Mouse (Mus musculus) intestine, embryonic 16.5 days (tissue): ENCODE data around the gene Gins2. TPM values are rescaled to one million over a fixed set of nuclear protein-coding genes. Genes with fewer than 3 reads are reported as not detected.
A peak's percentile ranks its signal among the peaks of the same experiment; 100 is the strongest.

Experiments used
- ATAC-seq: fragments of 200-750 bp; cut with Nextera tagmentation; 2 replicates; pipeline ENCODE4 v1.8.0; 2017; ENCODE audit warnings: moderate TSS enrichment, moderate library complexity
- H3K27ac ChIP-seq: fragments of 300-500 bp; sonication (generic); 2 replicates; pipeline ENCODE4 v1.5.1; 2014; ENCODE audit warnings: mild to moderate bottlenecking, low read length
- H3K27me3 ChIP-seq: fragments of 300-500 bp; sonication (generic); replicated peaks from 2 replicates; pipeline ENCODE4 v1.6.1; 2014; ENCODE audit warnings: low read length, control low read depth, mixed read lengths; ENCODE audit not compliant: control insufficient read depth, insufficient read depth
- H3K36me3 ChIP-seq: fragments of 300-500 bp; sonication (generic); 2 replicates; pipeline ENCODE4 v1.6.1; 2014; ENCODE audit warnings: low read length, control low read depth; ENCODE audit not compliant: control insufficient read depth, insufficient read depth
- H3K4me1 ChIP-seq: fragments of 300-500 bp; sonication (generic); 2 replicates; pipeline ENCODE4 v1.6.1; 2014; ENCODE audit warnings: low read length, control low read depth, mixed read lengths; ENCODE audit not compliant: control insufficient read depth, insufficient read depth
- H3K4me2 ChIP-seq: fragments of 300-500 bp; sonication (generic); 2 replicates; pipeline ENCODE4 v1.6.1; 2014; ENCODE audit warnings: low read depth, low read length, control low read depth
- H3K4me3 ChIP-seq: fragments of 300-500 bp; sonication (generic); 2 replicates; pipeline ENCODE4 v1.5.1; 2014; ENCODE audit warnings: mild to moderate bottlenecking, low read length
- H3K9ac ChIP-seq: fragments of 300-500 bp; sonication (generic); 2 replicates; pipeline ENCODE4 v1.6.1; 2014; ENCODE audit warnings: low read depth, low read length
- H3K9me3 ChIP-seq: fragments of 300-500 bp; sonication (generic); 2 replicates; pipeline ENCODE4 v1.6.1; 2016; ENCODE audit warnings: low read length, control low read depth; ENCODE audit not compliant: control insufficient read depth
- WGBS: fragments of 180-500 bp; shearing (Covaris S2); extraction: QIAGEN DNeasy Blood & Tissue Kit; methylation state at CpG from one replicate; pipeline ENCODE4 v1.1.7; 2014; 5-methylcytosine and 5-hydroxymethylcytosine counted together
- polyA plus RNA-seq: library from polyadenylated mRNA; unstranded; fragments of >200 nt; fragmentation: Nextera tagmentation; extraction: Ambion mirVana; gene quantifications from 2 replicates; pipeline ENCODE4 v1.2.1, GENCODE M21; 2015

The Gins2 gene
- polyA plus RNA-seq, 1 experiment from 2014 or later: 87.5 TPM

DNA sequence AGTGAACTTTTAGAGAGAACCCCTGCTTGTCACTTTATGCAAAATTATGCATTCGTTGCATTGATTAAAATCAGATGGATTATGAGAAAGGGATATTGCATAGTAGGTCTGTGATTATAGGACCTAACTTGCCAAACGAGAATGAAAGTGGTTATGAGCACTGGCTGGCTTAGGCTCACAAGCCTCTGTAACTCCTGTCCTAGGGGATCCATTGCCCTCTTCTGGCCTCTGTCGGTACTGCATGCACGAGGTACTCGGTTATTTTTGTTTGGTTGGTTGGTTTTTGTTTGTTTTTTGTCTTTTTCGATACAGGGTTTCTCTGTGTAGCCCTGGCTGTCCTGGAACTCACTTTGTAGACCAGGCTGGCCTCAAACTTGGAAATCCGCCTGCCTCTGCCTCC is 18.8 kb upstream of the Gins2 start:
- H3K4me1 ChIP-seq: no peaks in the 10 kb centered on the region
- H3K9me3 ChIP-seq: no peaks in the 10 kb centered on the region; the same call in 1 of the 2 replicates
- 16% methylated on average over 7 of the region's 7 CpGs for WGBS
- no peak overlapping the region for H3K4me3 ChIP-seq
- no peaks in the 10 kb centered on the region for H3K36me3 ChIP-seq
- H3K27me3 ChIP-seq: no peaks in the 10 kb centered on the region
- H3K27ac ChIP-seq: no peak overlapping the region
- no peak for ATAC-seq
- no peak overlapping the region for H3K4me2 ChIP-seq
- H3K9ac ChIP-seq: no peak overlapping the region

DNA sequence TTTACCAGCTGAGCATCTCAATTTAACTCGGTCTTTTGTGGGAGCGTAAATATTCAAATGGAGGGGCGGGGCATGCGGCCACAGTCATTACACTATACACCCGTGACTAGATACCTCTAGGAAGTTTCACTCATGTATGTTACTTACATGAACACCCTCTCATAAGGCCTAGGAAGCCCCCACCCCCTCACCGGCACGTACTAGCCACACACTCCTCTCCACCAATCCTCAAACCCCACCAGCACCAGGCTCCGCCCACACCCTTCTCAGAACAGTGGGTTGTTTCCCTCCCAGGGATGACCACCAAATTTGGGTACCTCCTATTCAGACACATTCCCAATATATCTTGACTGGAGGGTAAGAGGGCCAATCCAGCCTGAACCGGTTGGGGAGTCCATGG is 18.4 kb upstream of the Gins2 start:
- H3K4me3 ChIP-seq: no peak overlapping the region
- no peaks in the 10 kb centered on the region; the same call in 1 of the 2 replicates for H3K9me3 ChIP-seq
- WGBS: 79% methylated on average over 9 of the region's 9 CpGs
- no peaks in the 10 kb centered on the region for H3K36me3 ChIP-seq
- no peak overlapping the region for H3K4me2 ChIP-seq
- H3K9ac ChIP-seq: no peak overlapping the region
- no peak for ATAC-seq
- H3K27ac ChIP-seq: no peak overlapping the region
- no peaks in the 10 kb centered on the region for H3K4me1 ChIP-seq
- no peaks in the 10 kb centered on the region for H3K27me3 ChIP-seq

DNA sequence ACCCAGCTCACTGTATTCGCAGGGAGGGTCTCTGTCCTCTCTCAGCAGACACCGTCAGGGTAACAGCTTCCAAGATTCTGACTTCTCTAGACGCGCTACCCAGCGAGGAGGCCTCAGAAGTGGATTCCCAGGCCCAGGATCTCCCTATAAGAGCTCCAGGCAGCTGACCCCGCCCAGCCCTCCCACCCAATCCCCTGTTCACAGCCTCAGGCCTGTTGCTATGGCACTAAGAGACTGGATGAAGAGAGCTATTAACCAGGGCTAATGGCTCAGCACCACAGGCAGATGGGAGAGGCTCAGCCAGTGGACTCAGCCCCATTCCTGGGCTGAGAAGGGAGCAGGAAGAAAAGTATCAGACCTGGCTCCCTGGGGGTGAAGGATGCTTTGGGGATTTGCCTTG is 13.6 kb upstream of the Gins2 start:
- WGBS: 35% methylated on average over 6 of the region's 6 CpGs
- no peak overlapping the region for H3K4me3 ChIP-seq
- H3K36me3 ChIP-seq: no peaks in the 10 kb centered on the region
- no peaks in the 10 kb centered on the region for H3K9me3 ChIP-seq
- no peak overlapping the region for H3K4me2 ChIP-seq
- 0 out of 2 replicates have a peak, but pooled peaks cover 3% of the 10 kb centered on the region for H3K4me1 ChIP-seq
- 0 out of 2 replicates have a peak overlapping the region, but pooled peaks have one; percentile 25 for H3K27ac ChIP-seq
- 0 out of 2 replicates have a peak overlapping the region, but pooled peaks have one; percentile 5 for H3K9ac ChIP-seq
- ATAC-seq: peak; percentile 29
- H3K27me3 ChIP-seq: no peaks in the 10 kb centered on the region

DNA sequence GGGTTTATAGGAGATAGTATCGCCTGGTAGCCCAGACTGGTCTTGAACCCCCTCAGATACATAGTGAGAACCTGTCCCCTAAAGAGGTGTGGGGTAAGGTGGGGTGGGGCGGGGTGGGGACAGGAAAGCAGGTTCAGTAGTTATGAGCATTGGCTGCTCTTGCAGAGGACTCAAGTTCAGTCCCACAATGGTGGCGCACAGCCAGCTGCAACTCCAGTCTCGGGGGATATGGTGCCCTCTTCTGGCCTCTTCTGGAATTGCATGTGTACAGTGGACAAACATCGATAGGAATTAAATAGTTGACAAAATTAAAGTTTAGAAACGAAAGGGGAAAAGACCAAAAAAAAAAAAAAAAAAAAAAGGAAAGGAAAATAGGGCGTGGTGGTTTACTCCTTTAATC is 10.4 kb upstream of the Gins2 start:
- WGBS: 58% methylated on average over 7 of the region's 7 CpGs
- no peak for ATAC-seq
- Histone ChIP-seq H3K36me3 (no peaks in the 10 kb centered on the region), H3K27ac (no peak overlapping the region), H3K4me1 (0 out of 2 replicates have a peak, but pooled peaks cover 3% of the 10 kb centered on the region), H3K27me3 (no peaks in the 10 kb centered on the region), H3K4me3 (no peak overlapping the region), H3K9ac (no peak overlapping the region), H3K4me2 (no peak overlapping the region), H3K9me3 (0 out of 2 replicates have a peak, but pooled peaks cover 1% of the 10 kb centered on the region)

DNA sequence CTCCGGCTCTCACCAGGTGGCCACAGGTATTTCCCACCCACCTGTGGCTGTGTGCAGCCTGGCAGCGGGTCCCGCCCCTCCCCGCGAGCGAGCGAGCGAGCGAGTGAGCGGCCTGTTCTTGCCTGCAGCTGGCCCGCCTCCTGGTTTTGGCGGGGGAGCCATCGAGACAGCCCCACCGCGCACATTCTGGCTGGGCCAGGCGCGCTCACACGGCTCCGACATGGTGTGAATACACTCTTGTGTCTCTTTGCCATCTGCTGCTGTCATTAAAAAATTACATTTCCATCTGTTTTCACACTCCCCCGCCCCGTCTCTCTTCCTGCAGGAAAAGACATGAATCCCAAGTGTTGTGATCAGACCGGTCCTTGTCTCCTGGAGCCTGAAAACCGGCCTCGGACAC is 9.5 kb upstream of the Gins2 start:
- H3K9ac ChIP-seq: peak overlapping the region; percentile 26; the same call in 1 of the 2 replicates
- WGBS: 17% methylated on average over 24 of the region's 24 CpGs

DNA sequence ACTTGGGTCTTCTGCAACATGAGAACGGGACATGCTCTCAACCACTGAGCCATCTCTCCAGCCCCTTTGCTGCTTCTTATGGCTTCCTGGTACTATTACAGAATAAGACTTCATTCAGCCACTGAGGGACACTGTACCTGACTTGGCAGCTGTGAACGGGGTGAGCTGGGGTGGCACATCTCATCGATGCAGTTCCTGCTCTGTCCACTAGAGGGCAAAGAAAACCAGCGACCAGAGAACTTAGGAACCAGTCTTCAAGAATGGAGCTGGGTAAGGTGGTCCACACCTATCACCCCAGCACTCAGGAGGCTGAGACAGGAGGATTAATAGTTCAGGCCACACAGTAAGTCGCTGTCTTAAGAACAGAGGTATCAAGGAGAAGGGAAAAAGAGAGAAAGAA is 6.9 kb upstream of the Gins2 start:
- WGBS: 13% methylated on average over 5 of the region's 5 CpGs
- H3K27ac ChIP-seq: no peak overlapping the region
- peak; percentile 31; the same call in 1 of the 2 replicates for ATAC-seq
- H3K27me3 ChIP-seq: no peaks in the 10 kb centered on the region
- H3K9ac ChIP-seq: no peak overlapping the region
- H3K4me1 ChIP-seq: 0 out of 2 replicates have a peak, but pooled peaks cover 3% of the 10 kb centered on the region
- H3K4me3 ChIP-seq: no peak overlapping the region
- no peak overlapping the region for H3K4me2 ChIP-seq
- 0 out of 2 replicates have a peak, but pooled peaks cover 3% of the 10 kb centered on the region for H3K9me3 ChIP-seq
- H3K36me3 ChIP-seq: no peaks in the 10 kb centered on the region

More for the DNA sequence above, 9.5 kb upstream of the Gins2 start:
- Histone ChIP-seq H3K4me2 (peak overlapping the region; percentile 9; the same call in 1 of the 2 replicates), H3K27ac (no peak overlapping the region), H3K4me3 (no peak overlapping the region), H3K9me3 (0 out of 2 replicates have a peak, but pooled peaks cover 3% of the 10 kb centered on the region), H3K36me3 (no peaks in the 10 kb centered on the region), H3K27me3 (no peaks in the 10 kb centered on the region), H3K4me1 (0 out of 2 replicates have a peak, but pooled peaks cover 3% of the 10 kb centered on the region)
- peak; percentile 62 for ATAC-seq

DNA sequence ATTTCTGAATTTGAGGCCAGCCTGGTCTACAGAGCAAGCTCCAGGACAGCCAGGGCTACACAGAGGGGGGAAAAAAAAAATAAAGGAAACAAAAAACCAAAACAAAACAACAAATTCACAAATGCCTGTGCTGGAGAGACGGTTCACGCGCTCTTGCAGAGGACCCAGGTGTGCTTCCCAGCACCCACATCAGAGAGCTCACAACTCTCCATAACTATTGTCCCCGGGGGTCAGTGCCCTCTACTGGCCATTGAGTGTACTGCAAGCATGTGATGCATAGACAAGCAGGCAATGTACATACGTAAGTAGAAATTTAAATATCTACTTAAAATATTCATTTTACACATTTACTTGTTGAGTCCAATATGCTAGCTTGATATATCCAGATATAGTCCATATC is 5.5 kb upstream of the Gins2 start:
- no peaks in the 10 kb centered on the region for H3K36me3 ChIP-seq
- ATAC-seq: no peak
- peaks cover 6% of the 10 kb centered on the region; the same call in 1 of the 2 replicates for H3K4me1 ChIP-seq
- no peak overlapping the region for H3K4me3 ChIP-seq
- no peak overlapping the region for H3K4me2 ChIP-seq
- H3K9ac ChIP-seq: no peak overlapping the region
- no peaks in the 10 kb centered on the region for H3K27me3 ChIP-seq
- H3K27ac ChIP-seq: no peak overlapping the region
- H3K9me3 ChIP-seq: 0 out of 2 replicates have a peak, but pooled peaks cover 3% of the 10 kb centered on the region
- WGBS: 88% methylated on average over 5 of the region's 5 CpGs

DNA sequence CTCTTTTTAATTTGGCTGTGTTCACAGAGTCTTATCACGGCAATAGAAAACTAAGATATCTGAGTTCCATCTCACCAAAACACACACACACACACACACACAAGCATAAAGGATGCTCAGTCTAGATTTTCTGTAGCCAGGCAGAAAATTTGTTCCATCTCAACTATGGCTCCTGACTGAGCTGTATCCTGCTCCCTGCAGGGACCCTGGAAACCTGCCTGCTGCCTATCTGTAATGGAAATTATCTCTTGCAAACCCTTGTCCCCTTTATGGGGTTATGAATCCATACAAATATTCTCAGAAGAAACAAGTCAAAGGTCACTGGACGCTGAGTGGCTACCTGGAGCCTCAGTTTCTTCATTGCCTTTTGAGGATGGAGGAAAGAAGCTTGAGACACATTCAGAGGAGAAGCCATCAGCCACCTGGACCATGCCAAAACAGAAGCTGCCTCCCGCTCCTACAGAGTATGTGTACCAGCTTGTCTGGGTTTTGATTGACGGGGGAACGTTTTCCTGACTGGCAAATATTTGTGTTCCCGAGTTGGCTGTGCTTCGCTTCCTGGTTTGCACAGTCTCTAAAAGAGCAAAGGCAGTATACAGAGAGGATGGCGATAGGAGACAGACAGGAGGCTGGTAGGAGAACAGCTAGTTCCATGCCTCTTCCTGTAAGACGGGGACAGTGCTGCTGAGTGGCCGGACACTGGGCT is 2.6 kb upstream of the Gins2 start:
- H3K4me2 ChIP-seq: no peak overlapping the region
- H3K27ac ChIP-seq: no peak overlapping the region
- H3K9ac ChIP-seq: no peak overlapping the region
- no peak for ATAC-seq
- no peaks in the 10 kb centered on the region for H3K36me3 ChIP-seq
- H3K9me3 ChIP-seq: 0 out of 2 replicates have a peak, but pooled peaks cover 3% of the 10 kb centered on the region
- no peaks in the 10 kb centered on the region for H3K27me3 ChIP-seq
- no peak overlapping the region for H3K4me3 ChIP-seq
- H3K4me1 ChIP-seq: peaks cover 10% of the 10 kb centered on the region
- 49% methylated on average over 10 of the region's 10 CpGs for WGBS

DNA sequence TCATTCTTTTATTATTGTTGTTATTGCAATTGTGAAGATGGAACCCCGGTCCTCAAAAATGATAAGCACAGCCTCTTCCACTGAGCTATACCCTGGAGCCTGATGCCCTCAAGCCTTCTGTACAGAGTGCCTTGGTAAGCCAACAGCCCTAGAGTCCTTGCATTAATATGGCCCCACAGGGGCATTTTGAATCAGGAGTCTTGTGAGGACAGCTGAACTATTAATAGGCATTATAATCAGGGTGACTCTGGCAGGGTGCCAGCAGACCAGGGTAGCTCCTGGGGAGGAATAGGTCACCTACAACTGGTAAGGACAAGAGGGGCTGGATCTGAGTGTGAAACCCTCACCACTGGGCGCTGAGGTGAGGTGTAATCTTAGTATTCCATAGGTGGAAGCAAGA is 817 bp upstream of the Gins2 start:
- 48% methylated on average over 2 of the region's 2 CpGs for WGBS
- no peaks in the 10 kb centered on the region; the same call in 1 of the 2 replicates for H3K36me3 ChIP-seq
- 0 out of 2 replicates have a peak, but pooled peaks cover 3% of the 10 kb centered on the region for H3K9me3 ChIP-seq
- no peak for ATAC-seq
- peak overlapping the region; percentile 3; the same call in 1 of the 2 replicates for H3K27ac ChIP-seq
- H3K4me1 ChIP-seq: peaks cover 10% of the 10 kb centered on the region
- H3K4me2 ChIP-seq: peak overlapping the region; percentile 58
- peak overlapping the region; percentile 50 for H3K4me3 ChIP-seq
- peak overlapping the region; percentile 54 for H3K9ac ChIP-seq
- H3K27me3 ChIP-seq: no peaks in the 10 kb centered on the region
